Mouse (Mus musculus): ENCODE results near the gene Crebbp.
"Not testable (repeated sequence)": the region's sequence is repeated elsewhere in the genome, so short reads cannot be mapped to it uniquely, and the experiment has no call there.

The Crebbp gene

DNA sequence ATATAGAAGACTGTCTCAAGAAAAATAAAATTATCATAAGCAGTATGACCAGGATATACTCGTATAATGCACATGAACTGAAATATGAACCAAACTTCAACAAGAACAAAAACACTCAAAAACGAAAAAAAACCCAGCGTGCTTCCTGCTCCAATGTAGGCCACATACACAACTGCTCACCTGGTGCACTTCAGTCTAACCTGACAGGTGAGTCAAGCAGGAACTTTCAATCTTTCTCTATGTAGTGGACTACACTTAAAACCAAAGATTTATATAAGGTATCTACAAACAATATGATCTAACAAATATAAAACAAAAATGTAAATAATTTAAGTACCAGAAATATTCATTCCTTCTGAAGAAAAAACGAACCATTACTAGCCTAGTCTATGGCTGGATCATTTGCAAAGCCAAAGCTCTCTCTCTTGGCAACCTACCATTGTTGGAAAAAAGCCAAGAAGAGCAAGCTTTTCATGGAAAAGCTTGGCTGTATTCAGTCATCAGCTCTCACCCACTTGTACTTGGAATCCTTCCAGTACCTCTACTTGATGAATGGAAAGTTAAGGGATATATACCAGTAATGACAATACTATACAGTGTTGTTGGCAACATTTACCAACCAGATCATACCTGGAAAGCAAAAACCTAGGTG, 53.4 kb downstream of the Crebbp start:
- no peak for DNase-seq (ENCODE audit: extremely low spot score, low spot score)

DNA sequence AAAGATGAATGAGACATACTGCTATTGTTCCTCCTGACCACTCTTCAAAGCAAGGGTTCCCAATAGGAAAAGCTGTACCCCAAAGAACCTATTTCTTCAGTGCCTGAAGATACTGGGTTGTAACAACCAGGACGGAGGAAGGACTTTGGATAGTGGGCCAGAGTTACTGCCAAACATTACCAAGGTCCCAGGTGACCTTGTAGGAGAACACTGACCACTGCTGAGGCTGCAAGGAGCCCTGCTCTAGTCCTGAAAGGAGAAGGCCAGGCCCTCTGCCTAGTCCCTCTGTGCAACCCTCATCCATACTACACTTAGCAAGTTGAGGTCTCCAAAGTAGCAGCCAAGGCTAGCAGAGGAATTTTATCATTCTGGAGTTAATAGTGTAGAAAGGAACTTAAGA, 60.7 kb downstream of the Crebbp start:
- no peak for DNase-seq (ENCODE audit: extremely low spot score, low spot score)

DNA sequence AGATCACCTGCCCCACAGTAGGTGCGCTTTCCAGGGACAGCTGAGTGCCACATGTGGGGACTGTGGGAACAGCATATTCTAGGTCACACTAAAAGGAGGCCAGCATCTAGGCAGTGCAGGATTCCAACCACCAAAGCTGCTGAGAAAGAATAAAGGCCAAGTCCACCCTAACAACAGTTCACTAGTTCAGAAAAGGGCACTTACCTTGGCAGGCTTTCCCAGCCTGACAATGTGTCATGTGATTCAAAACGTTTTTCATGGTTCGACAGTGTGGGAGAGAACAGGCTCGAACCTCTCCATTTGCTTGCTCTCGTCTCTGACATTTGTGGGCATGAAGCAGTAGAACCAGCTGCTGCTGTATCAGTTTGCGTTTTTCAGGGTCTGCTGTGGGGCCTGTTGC, 75.3 kb downstream of the Crebbp start:
- no peak for DNase-seq (ENCODE audit: extremely low spot score, low spot score)

DNA sequence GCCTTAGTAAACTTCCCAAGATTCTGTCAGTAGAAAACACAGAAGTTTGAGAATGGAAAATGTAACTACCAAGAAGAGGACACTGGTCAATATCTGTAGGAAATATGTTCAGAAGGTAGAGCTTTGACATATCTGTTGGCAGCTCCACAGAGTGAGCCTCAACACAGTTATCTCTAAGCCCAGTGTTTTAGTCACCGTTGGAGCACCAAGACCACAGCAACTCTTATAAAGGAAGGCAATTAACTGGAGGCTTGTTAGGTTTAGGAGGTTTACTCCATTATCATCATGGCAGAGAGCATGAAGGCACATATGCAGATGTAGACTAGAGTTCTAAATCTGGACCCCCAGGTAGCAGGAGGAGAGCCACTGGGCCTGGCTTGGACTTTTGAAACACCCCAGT, 80.0 kb downstream of the Crebbp start:
- no peak for DNase-seq (ENCODE audit: extremely low spot score, low spot score)

- no peak for DNase-seq (ENCODE audit: extremely low spot score, low spot score)
Observed at GRCm38 (mm10) chr16:4128894-4129293, 84.9 kb downstream of the Crebbp start.

DNA sequence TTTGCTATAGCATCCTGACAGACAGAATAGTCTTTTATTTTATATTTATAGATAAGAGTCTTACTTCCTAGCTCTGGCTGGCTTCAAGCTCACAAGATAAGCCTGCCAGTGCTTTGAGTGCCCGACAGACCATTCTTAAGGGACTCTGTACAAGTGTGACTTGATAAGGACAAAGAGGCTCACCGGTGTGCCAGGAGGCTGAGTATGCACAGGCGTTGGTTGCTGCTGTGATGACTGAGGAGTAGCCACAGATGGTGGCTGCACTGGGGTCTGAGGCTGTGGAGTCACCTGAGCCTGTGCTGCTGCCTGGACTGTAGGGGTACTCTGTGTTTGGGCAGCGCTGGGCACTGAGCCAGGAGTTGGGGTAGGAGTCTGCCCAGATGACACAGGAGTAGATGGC, 96.7 kb downstream of the Crebbp start:
- DNase-seq (ENCODE audit: extremely low spot score, low spot score), result no peak

DNA sequence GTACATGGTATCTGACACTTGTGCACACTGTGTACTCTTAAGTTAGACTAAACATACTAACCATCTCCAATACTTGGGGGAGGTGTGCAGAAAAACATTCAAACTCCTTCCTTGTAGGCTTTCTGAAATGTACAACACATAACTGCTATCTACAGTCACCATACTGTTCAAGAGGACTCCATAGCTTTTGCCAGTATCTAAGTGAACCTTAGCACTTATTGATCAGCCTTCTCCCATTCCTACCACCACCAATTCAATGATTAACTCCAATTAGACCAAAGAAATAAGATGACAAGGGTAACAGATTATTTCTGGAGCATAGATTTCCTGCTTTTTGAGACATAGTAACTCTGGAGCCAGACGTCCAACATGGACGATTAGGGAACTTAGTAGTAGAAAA, 113.4 kb downstream of the Crebbp start:
- DNase-seq (ENCODE audit: extremely low spot score, low spot score), result no peak

DNA sequence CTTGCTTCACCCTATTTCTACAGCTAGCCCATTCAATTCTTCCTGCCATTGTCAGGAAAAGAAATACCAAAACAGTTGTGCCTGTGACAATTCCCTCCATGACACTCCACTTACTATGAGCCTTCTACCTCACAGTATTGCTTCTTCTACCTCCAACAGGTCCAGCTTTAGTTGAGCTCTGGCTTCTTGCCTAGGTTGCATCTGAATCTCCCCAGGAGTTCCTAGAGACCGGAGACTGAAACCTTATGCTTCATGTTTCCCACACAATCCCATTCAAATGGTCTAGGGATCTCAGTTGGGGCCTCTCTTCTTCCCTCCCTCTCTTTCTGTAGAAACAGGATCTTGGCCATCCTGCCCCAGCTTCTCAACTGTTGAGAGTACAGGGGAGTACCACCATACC, 116.3 kb downstream of the Crebbp start:
- DNase-seq (ENCODE audit: extremely low spot score, low spot score), result no peak

DNA sequence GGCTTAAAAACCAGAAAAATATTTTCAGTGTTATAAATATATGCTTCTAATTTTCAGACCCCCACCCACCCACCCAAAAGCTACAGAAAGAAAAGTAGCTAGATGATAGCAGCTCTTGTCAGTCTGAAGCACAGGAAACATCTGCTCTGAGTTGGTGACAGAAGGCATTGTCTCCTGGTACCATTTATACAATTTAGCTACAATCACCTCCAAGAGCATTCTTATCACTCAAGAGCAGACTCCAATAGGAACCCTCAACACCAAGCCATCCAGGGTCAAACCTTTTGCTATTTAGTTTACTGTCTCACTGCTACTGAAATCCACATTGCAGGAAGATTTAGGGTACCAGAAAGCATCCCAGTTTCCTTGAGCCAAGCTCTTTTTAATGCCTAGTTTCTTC, 116.9 kb downstream of the Crebbp start:
- DNase-seq (ENCODE audit: extremely low spot score, low spot score), result no peak

- DNase-seq (ENCODE audit: extremely low spot score, low spot score), result no peak
Observed at GRCm38 (mm10) chr16:4096141-4096540, 117.7 kb downstream of the Crebbp start.

- no peak for DNase-seq (ENCODE audit: extremely low spot score, low spot score)
Observed at GRCm38 (mm10) chr16:4087214-4087913, 126.4 kb downstream of the Crebbp start.

DNA sequence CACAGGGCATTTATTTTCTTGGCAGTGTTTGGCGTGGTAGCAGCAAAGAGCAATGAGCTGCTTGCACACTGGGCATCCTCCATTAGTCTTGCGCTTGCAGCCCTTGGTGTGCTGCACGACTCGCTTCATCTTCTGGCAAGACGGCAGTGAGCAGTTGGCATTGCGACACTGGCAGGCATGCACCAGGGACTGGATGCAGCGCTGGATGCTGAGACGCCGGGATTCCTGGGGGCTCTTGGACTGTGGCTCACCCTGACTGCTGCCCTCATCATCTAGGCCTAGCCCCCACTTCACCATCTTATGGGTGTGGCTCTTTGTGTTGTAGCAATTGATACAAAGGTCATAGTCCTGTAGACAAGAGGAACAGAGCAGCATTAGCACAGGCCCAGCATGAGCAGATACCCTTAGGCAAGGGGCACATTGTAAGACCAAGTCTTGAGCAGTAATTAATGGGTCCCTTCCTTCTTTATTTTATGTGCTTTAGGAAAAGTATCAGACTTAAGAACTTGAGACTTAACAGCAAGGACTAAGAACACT, 127.9 kb downstream of the Crebbp start:
- DNase-seq (ENCODE audit: extremely low spot score, low spot score), result no peak

DNA sequence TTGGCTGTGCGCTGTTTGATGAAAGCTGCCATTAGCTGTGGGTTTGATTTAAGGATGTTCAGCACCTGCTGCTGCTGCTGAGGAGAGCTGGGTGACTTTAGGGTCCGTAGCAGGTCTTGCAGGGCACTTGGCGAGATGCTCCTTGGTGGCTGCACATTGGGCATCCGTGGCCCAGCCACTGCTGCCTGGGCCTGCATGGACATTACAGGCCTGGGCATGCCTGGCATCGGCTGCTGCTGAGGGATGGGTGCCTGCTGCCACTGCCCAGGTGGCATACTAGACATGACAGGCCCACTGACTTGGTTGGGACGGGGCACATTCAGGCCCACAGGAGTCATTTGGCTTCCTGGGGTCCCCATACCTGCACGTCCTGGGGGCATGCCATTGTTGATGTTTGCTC, 128.7 kb downstream of the Crebbp start:
- no peak for DNase-seq (ENCODE audit: extremely low spot score, low spot score)

- not testable (repeated sequence) for DNase-seq (ENCODE audit: extremely low spot score, low spot score)
Observed at GRCm38 (mm10) chr16:4080419-4080818, 133.4 kb downstream of the Crebbp start.

- no peak for DNase-seq (ENCODE audit: extremely low spot score, low spot score)
Observed at GRCm38 (mm10) chr16:4079656-4080055, 134.1 kb downstream of the Crebbp start.

- not testable (repeated sequence) for DNase-seq (ENCODE audit: extremely low spot score, low spot score)
Observed at GRCm38 (mm10) chr16:4078302-4078701, 135.5 kb downstream of the Crebbp start.

DNA sequence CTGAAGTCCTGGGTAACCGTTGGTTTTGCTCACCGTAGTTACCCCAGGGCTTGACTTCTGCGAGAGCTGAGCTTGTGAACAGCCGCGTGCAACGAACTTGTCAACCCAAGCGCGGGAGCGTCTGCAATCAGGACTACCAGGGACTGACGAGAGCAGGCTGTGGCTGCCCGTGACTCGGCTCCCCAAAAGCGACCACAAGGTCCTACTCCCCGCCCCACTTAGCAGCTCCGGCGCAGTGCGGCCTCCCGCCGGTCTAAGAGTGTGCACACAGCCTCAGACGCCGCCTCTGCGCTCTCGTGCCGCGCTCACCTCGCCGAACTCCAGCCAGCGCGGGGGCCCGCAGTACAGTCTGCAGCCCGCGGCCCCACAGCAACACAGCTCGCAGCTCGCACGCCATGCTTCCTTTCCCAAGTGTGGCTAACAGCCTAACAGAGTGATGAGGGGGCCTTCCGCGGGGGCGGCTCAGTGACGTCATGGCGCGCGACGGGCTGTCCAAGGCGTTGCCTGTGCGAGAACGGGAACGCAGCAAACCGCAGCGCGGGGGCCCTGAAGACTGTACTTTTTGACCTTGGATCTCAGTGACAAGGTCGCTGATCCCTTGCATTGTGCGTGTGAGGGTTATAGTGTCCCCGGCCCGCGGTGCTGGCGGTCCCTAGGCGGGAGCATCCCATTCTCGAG, 136.3 kb downstream of the Crebbp start, which contains the start of gene Trap1:
Gene Trap1 (minus strand): TSS at position 444 of the 678 bp plus-strand sequence.
- DNase-seq (ENCODE audit: extremely low spot score, low spot score), result peak; percentile 95

- DNase-seq (ENCODE audit: extremely low spot score, low spot score), result no peak
Observed at GRCm38 (mm10) chr16:4074836-4075235, 139.0 kb downstream of the Crebbp start.

DNA sequence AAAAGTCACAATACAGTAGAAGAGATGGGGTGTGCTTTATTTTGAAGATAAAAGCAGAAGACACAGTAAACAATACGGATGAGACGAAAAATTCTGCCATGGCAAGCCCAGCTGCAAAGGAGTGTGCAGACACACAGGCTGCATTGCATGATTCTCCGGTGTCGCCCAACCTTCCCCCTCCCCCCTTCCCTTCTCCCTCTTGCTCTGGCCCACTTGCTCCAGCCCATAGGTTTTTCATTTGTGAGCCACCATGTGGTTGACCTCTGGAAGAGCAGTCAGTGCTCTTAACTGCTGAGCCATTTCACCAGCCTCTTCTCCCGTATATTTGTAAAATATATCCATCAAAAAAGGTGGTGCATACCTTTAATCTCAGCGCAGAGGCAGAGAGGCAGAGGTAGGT, 139.5 kb downstream of the Crebbp start:
- DNase-seq (ENCODE audit: extremely low spot score, low spot score), result no peak

- DNase-seq (ENCODE audit: extremely low spot score, low spot score), result no peak
Observed at GRCm38 (mm10) chr16:4068588-4068987, 145.2 kb downstream of the Crebbp start.

DNA sequence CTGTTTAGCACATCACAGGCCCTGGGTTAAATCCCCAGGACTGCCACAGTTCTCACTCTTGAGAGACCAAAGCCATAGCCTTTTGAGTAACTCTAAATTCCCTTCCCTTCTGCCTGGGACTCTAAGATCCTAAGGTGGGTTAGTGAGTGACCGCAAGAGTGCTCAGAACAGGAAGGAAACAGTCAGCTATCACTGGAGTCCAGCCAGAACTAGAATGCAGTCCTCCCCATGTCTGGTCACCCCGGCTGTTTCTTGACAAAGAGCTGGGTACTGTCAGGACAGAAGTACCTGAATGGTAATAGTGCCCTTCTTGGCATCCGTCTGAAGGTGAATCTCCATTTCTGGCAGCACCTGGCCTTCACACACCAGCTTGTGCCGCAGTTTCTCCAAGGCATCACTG, 148.9 kb downstream of the Crebbp start:
- no peak for DNase-seq (ENCODE audit: extremely low spot score, low spot score)

- no peak for DNase-seq (ENCODE audit: extremely low spot score, low spot score)
Observed at GRCm38 (mm10) chr16:4053811-4054210, 160.0 kb downstream of the Crebbp start.

Measured in neural tube, embryonic 10.5 days (tissue).